Mouse (Mus musculus) brain, embryonic 14.5 days (tissue): ENCODE results near the gene Siah2. TPM values are rescaled to one million over a fixed set of nuclear protein-coding genes. Genes with fewer than 3 reads are reported as not detected.

Experiments used
- DNase-seq: peaks from one replicate; pipeline ENCODE4 v3.0.0-alpha.2; 2011; ENCODE audit warnings: low read depth
- CTCF ChIP-seq: fragments of 200-500 bp; IDR thresholded peaks from 2 replicates; pipeline ENCODE4 v1.5.1; 2012; ENCODE audit warnings: inconsistent platforms, mild to moderate bottlenecking, moderate library complexity, borderline replicate concordance; ENCODE audit not compliant: insufficient read depth, insufficient read length; ENCODE audit errors: extremely low read depth
- POLR2A ChIP-seq: fragments of 200-500 bp; IDR thresholded peaks from 2 replicates; pipeline ENCODE4 v1.6.1; 2012; ENCODE audit warnings: mild to moderate bottlenecking, inconsistent platforms, borderline replicate concordance; ENCODE audit not compliant: poor library complexity, insufficient read depth, insufficient read length, severe bottlenecking; ENCODE audit errors: extremely low read depth
- polyA plus RNA-seq: library from polyadenylated mRNA; depleted of rRNA; stranded (reverse); fragments of >200 nt; gene quantifications from 2 replicates; pipeline ENCODE4 v1.2.3, GENCODE M21; 2012; rRNA removed

Gene Siah2
- polyA plus RNA-seq, 1 experiment, result 16.2 TPM

GRCm38 (mm10) chr3:58655362-58656130, 36.7 kb downstream of the Siah2 start:
- no peak for TF ChIP-seq POLR2A
- peak; percentile 70; the same call in 1 of the 2 replicates for TF ChIP-seq CTCF
- peak; percentile 80 for DNase-seq

GRCm38 (mm10) chr3:58653907-58654306, 38.3 kb downstream of the Siah2 start:
- TF ChIP-seq POLR2A (no peak), CTCF (peak; percentile 27; the same call in 1 of the 2 replicates)
- DNase-seq, result peak; percentile 35

- TF ChIP-seq POLR2A (no peak), CTCF (no peak)
- DNase-seq, result no peak
Observed at GRCm38 (mm10) chr3:58650328-58650727, 41.9 kb downstream of the Siah2 start.

- TF ChIP-seq CTCF (no peak), POLR2A (no peak)
- DNase-seq, result no peak
Observed at GRCm38 (mm10) chr3:58647179-58647578, 45.0 kb downstream of the Siah2 start.

GRCm38 (mm10) chr3:58646180-58646579, 46.0 kb downstream of the Siah2 start:
- DNase-seq, result no peak
- no peak for TF ChIP-seq POLR2A
- TF ChIP-seq CTCF, result no peak

- TF ChIP-seq POLR2A (no peak), CTCF (no peak)
Observed at GRCm38 (mm10) chr3:58636406-58637295, 55.5 kb downstream of the Siah2 start, which contains the start of gene Erich6. Erich6 (minus strand) TSS chr3:58637207.

GRCm38 (mm10) chr3:58631693-58632092, 60.5 kb downstream of the Siah2 start:
- no peak for TF ChIP-seq POLR2A
- no peak for TF ChIP-seq CTCF
- DNase-seq, result no peak

More at GRCm38 (mm10) chr3:58636406-58637295, 55.5 kb downstream of the Siah2 start, which contains the start of gene Erich6:
- peak; percentile 75 for DNase-seq

- no peak for TF ChIP-seq CTCF
- no peak for TF ChIP-seq POLR2A
Observed at GRCm38 (mm10) chr3:58624981-58625380, 67.2 kb downstream of the Siah2 start.

More at GRCm38 (mm10) chr3:58624981-58625380, 67.2 kb downstream of the Siah2 start:
- no peak for DNase-seq

Other genes with a start within 250 kb of the Siah2 start
- 39.9 and 40.9 TPM in 2 replicates for gene Eif2a, start 166.6 kb downstream of the Siah2 start, polyA plus RNA-seq
- gene Serp1, start 166.5 kb downstream of the Siah2 start, polyA plus RNA-seq, result 30.4 and 32.7 TPM in 2 replicates
- gene Selenot, start 115.8 kb downstream of the Siah2 start, polyA plus RNA-seq, result 47.9 and 69.2 TPM in 2 replicates
- gene Erich6, start 55.2 kb downstream of the Siah2 start, polyA plus RNA-seq, result 0.26 and 0.33 TPM in 2 replicates
- 0.08 and 0.11 TPM in 2 replicates for gene Mindy4b-ps, start 129.9 kb upstream of the Siah2 start, polyA plus RNA-seq
- gene Clrn1, start 192.9 kb upstream of the Siah2 start, polyA plus RNA-seq, result 0.74 and 0.85 TPM in 2 replicates